Mouse (Mus musculus): Measurements from ENCODE around the gene Slco4c1.

- TF ChIP-seq CTCF (IDR thresholded peaks at IDR 0.05; ENCODE audit: low read depth) (no peak), EP300 (optimal IDR thresholded peaks at IDR 0.05) (no peak)
Observed at GRCm38 (mm10) chr1:96794690-96795089, 77.3 kb downstream of the Slco4c1 start.

Data from stomach, postnatal 0 days (tissue).